Mouse (Mus musculus): Measurements from ENCODE around the gene Ifi211.
"Not testable (repeated sequence)": the region's sequence is repeated elsewhere in the genome, so short reads cannot be mapped to it uniquely, and the experiment has no call there.

- TF ChIP-seq CTCF, EP300 (IDR thresholded peaks at IDR 0.05; ENCODE audit: low read depth): not testable (repeated sequence)
These were observed 33.4 kb downstream of the Ifi211 start for GRCm38 (mm10) chr1:173879225-173879987.
